Mouse (Mus musculus) limb, embryonic 14.5 days (tissue): Measurements from ENCODE around the gene Nr1i3. TPM values are rescaled to one million over a fixed set of nuclear protein-coding genes. Genes with fewer than 3 reads are reported as not detected.

Experiments used
- ATAC-seq: fragments of 200-750 bp; cut with Nextera tagmentation; 2 replicates; pipeline ENCODE4 v1.8.0; 2017; ENCODE audit warnings: low read depth, moderate number of reproducible peaks, moderate TSS enrichment; ENCODE audit not compliant: low FRiP score
- DNase-seq: peaks from one replicate; pipeline ENCODE4 v3.0.0-alpha.2; 2015; ENCODE audit warnings: low spot score
- H3K27ac ChIP-seq: fragments of 300-500 bp; sonication (generic); replicated peaks from 2 replicates; pipeline ENCODE4 v1.5.1; 2014; ENCODE audit warnings: low read depth, mild to moderate bottlenecking, low read length, moderate library complexity, mixed read lengths
- H3K27me3 ChIP-seq: fragments of 300-500 bp; sonication (generic); 2 replicates; pipeline ENCODE4 v1.6.1; 2014; ENCODE audit warnings: low read length, mixed read lengths; ENCODE audit not compliant: control insufficient read depth, insufficient read depth
- H3K36me3 ChIP-seq: fragments of 300-500 bp; sonication (generic); 2 replicates; pipeline ENCODE4 v1.6.1; 2014; ENCODE audit warnings: mild to moderate bottlenecking, low read length, moderate library complexity, mixed read lengths; ENCODE audit not compliant: control insufficient read depth, insufficient read depth
- H3K4me1 ChIP-seq: fragments of 300-500 bp; sonication (generic); 2 replicates; pipeline ENCODE4 v1.6.1; 2014; ENCODE audit warnings: antibody characterized with exemption, low read length, mixed read lengths; ENCODE audit not compliant: control insufficient read depth, insufficient read depth
- H3K4me2 ChIP-seq: fragments of 300-500 bp; sonication (generic); replicated peaks from 2 replicates; pipeline ENCODE4 v1.6.1; 2014; ENCODE audit warnings: low read depth, mild to moderate bottlenecking, low read length, moderate library complexity; ENCODE audit not compliant: severe bottlenecking
- H3K4me3 ChIP-seq: fragments of 300-500 bp; sonication (generic); replicated peaks from 2 replicates; pipeline ENCODE4 v1.5.1; 2014; ENCODE audit warnings: low read length
- H3K9ac ChIP-seq: fragments of 300-500 bp; sonication (generic); 2 replicates; pipeline ENCODE4 v1.6.1; 2014; ENCODE audit warnings: mild to moderate bottlenecking, low read depth, low read length, moderate library complexity; ENCODE audit not compliant: severe bottlenecking
- H3K9me3 ChIP-seq: fragments of 300-500 bp; sonication (generic); 2 replicates; pipeline ENCODE4 v1.6.1; 2016; ENCODE audit warnings: low read length; ENCODE audit not compliant: control insufficient read depth
- POLR2A ChIP-seq: fragments of 200-500 bp; IDR thresholded peaks from 2 replicates; pipeline ENCODE4 v1.8.0; 2012; ENCODE audit warnings: inconsistent platforms, mild to moderate bottlenecking, moderate library complexity, borderline replicate concordance; ENCODE audit not compliant: insufficient read depth, insufficient read length; ENCODE audit errors: extremely low read depth
- WGBS: fragments of 180-500 bp; shearing (Covaris S2); extraction: QIAGEN DNeasy Blood & Tissue Kit; methylation state at CpG from one replicate; pipeline ENCODE4 v1.1.7; 2014; 5-methylcytosine and 5-hydroxymethylcytosine counted together
- polyA plus RNA-seq, 2 experiments: library from polyadenylated mRNA; depleted of rRNA in 1 of 2; stranded (reverse) in 1 of 2; unstranded in 1 of 2; fragments of >200 nt; fragmentation: Nextera tagmentation in 1 of 2; extraction: Ambion mirVana in 1 of 2; gene quantifications; 2 replicates each; pipeline versions ENCODE4 v1.2.1 to v1.2.3; 2012 to 2014

The Nr1i3 gene
- polyA plus RNA-seq, 2 experiments, result 0.06 to 0.32 TPM

- H3K27me3 ChIP-seq, result peaks cover 41% of the 10 kb centered on the region
- no peak overlapping the region for H3K4me3 ChIP-seq
- H3K27ac ChIP-seq, result no peak overlapping the region
- ATAC-seq (no peak), DNase-seq (no peak)
- no peak overlapping the region for H3K9ac ChIP-seq
- TF ChIP-seq POLR2A, result no peak
- H3K9me3 ChIP-seq, result no peaks in the 10 kb centered on the region
- peaks cover 35% of the 10 kb centered on the region for H3K4me1 ChIP-seq
- no peaks in the 10 kb centered on the region for H3K36me3 ChIP-seq
- no peak overlapping the region for H3K4me2 ChIP-seq
- 93% methylated on average over 9 of the region's 9 CpGs for WGBS
Observed at GRCm38 (mm10) chr1:171190832-171191231, 22.9 kb upstream of the Nr1i3 start.

GRCm38 (mm10) chr1:171192283-171192682 is 21.5 kb upstream of the Nr1i3 start:
- Histone ChIP-seq H3K9me3 (no peaks in the 10 kb centered on the region), H3K4me3 (no peak overlapping the region), H3K36me3 (no peaks in the 10 kb centered on the region), H3K4me1 (peaks cover 35% of the 10 kb centered on the region), H3K4me2 (no peak overlapping the region), H3K27ac (no peak overlapping the region), H3K27me3 (peaks cover 53% of the 10 kb centered on the region), H3K9ac (no peak overlapping the region)
- no peak for TF ChIP-seq POLR2A
- ATAC-seq, result no peak
- DNase-seq, result no peak
- WGBS, result 47% methylated on average over 10 of the region's 10 CpGs

GRCm38 (mm10) chr1:171193093-171193840 is 20.5 kb upstream of the Nr1i3 start:
- no peak for TF ChIP-seq POLR2A
- no peaks in the 10 kb centered on the region for H3K36me3 ChIP-seq
- ATAC-seq, result no peak
- WGBS, result 3% methylated on average over 18 of the region's 18 CpGs
- peak overlapping the region; percentile 26 for H3K4me2 ChIP-seq
- H3K4me3 ChIP-seq, result peak overlapping the region; percentile 14; the same call in 1 of the 2 replicates
- no peak overlapping the region for H3K27ac ChIP-seq
- H3K9me3 ChIP-seq, result no peaks in the 10 kb centered on the region
- H3K4me1 ChIP-seq, result peaks cover 35% of the 10 kb centered on the region
- no peak for DNase-seq
- no peak overlapping the region for H3K9ac ChIP-seq
- H3K27me3 ChIP-seq, result peaks cover 53% of the 10 kb centered on the region

- Histone ChIP-seq H3K27me3 (peaks cover 53% of the 10 kb centered on the region), H3K9ac (no peak overlapping the region), H3K4me2 (no peak overlapping the region), H3K36me3 (no peaks in the 10 kb centered on the region), H3K4me1 (peaks cover 28% of the 10 kb centered on the region), H3K4me3 (no peak overlapping the region), H3K9me3 (no peaks in the 10 kb centered on the region), H3K27ac (no peak overlapping the region)
- 17% methylated on average over 11 of the region's 11 CpGs for WGBS
- no peak for ATAC-seq
- TF ChIP-seq POLR2A, result no peak
- no peak for DNase-seq
Observed at GRCm38 (mm10) chr1:171193911-171194830, 19.6 kb upstream of the Nr1i3 start.

GRCm38 (mm10) chr1:171195046-171195822 is 18.5 kb upstream of the Nr1i3 start:
- peak overlapping the region; percentile 95 for H3K4me2 ChIP-seq
- H3K4me3 ChIP-seq, result peak overlapping the region; percentile 49
- WGBS, result 5% methylated on average over 20 of the region's 20 CpGs
- ATAC-seq, result no peak
- no peak overlapping the region for H3K27ac ChIP-seq
- H3K9me3 ChIP-seq, result no peaks in the 10 kb centered on the region
- H3K9ac ChIP-seq, result peak overlapping the region; percentile 50; the same call in 1 of the 2 replicates
- TF ChIP-seq POLR2A, result no peak
- DNase-seq, result no peak
- peaks cover 20% of the 10 kb centered on the region for H3K4me1 ChIP-seq
- H3K27me3 ChIP-seq, result peaks cover 53% of the 10 kb centered on the region
- no peaks in the 10 kb centered on the region for H3K36me3 ChIP-seq
